Mouse (Mus musculus) MEL (cell line): Measurements from ENCODE around the gene Plxnd1. TPM values are rescaled to one million over a fixed set of nuclear protein-coding genes. Genes with fewer than 3 reads are reported as not detected.
A peak's percentile ranks its signal among the peaks of the same experiment; 100 is the strongest.

Source experiments
- DNase-seq: peaks from one replicate; pipeline ENCODE4 v3.0.0; 2011; ENCODE audit warnings: low read depth, low spot score
- H3K27ac ChIP-seq: 2 replicates; pipeline ENCODE4 v1.5.1; 2012; ENCODE audit warnings: low read depth, mild to moderate bottlenecking, control low read depth, low read length, moderate library complexity; ENCODE audit not compliant: control insufficient read depth
- H3K27me3 ChIP-seq, 2 experiments: fragments of 150-350 bp in 1 of 2; sonication (generic) in 1 of 2; 2 replicates each; pipeline ENCODE4 v1.6.1; 2012; ENCODE audit warnings: low read length in 2 of 2, mild to moderate bottlenecking in 2 of 2, improper control_type of control experiment in 1 of 2, moderate library complexity in 1 of 2; ENCODE audit not compliant: insufficient read depth in 2 of 2, control insufficient read depth in 1 of 2
- H3K36me3 ChIP-seq, 2 experiments: 2 replicates each; pipeline ENCODE4 v1.6.1; 2012 to 2014; ENCODE audit warnings: low read length in 2 of 2, improper control_type of control experiment in 1 of 2, inconsistent platforms in 1 of 2, mild to moderate bottlenecking in 1 of 2; ENCODE audit not compliant: insufficient read depth in 2 of 2, control insufficient read depth in 1 of 2
- H3K4me1 ChIP-seq, 2 experiments: fragments of 150-350 bp in 1 of 2; sonication (generic) in 1 of 2; 2 replicates each; pipeline ENCODE4 v1.6.1; 2012; ENCODE audit warnings: low read length in 2 of 2, improper control_type of control experiment in 1 of 2, mild to moderate bottlenecking in 1 of 2; ENCODE audit not compliant: insufficient read depth in 2 of 2, control insufficient read depth in 1 of 2
- H3K4me3 ChIP-seq, 2 experiments: fragments of 150-350 bp in 1 of 2; sonication (generic) in 1 of 2; 2 replicates each; pipeline ENCODE4 v1.5.1; 2012; ENCODE audit warnings: low read depth in 2 of 2, low read length in 2 of 2, mild to moderate bottlenecking in 2 of 2, moderate library complexity in 2 of 2, control low read depth in 1 of 2, improper control_type of control experiment in 1 of 2; ENCODE audit not compliant: control insufficient read depth in 1 of 2, insufficient read depth in 1 of 2
- H3K79me2 ChIP-seq: 2 replicates; pipeline ENCODE4 v1.6.1; 2012; ENCODE audit warnings: mild to moderate bottlenecking, low read length, moderate library complexity; ENCODE audit not compliant: control insufficient read depth, poor library complexity, insufficient read depth
- H3K9ac ChIP-seq: 2 replicates; pipeline ENCODE4 v1.6.1; 2012; ENCODE audit warnings: low read depth, mild to moderate bottlenecking, control low read depth, low read length, moderate library complexity; ENCODE audit not compliant: control insufficient read depth, poor library complexity, severe bottlenecking
- H3K9me3 ChIP-seq: fragments of 150-350 bp; sonication (generic); replicated peaks from 2 replicates; pipeline ENCODE4 v1.6.1; 2012; ENCODE audit warnings: mild to moderate bottlenecking, low read length, improper control_type of control experiment, moderate library complexity; ENCODE audit not compliant: insufficient read depth
- CHD1 ChIP-seq: IDR thresholded peaks from 2 replicates; pipeline ENCODE4 v1.6.1; 2012; ENCODE audit warnings: low read depth, mild to moderate bottlenecking, inconsistent platforms, low read length, improper control_type of control experiment
- CTCF ChIP-seq, 3 experiments: IDR thresholded peaks in 2 of 3; conservative IDR thresholded peaks in 1 of 3; 2 replicates each; pipeline ENCODE4 v1.5.1; 2011 to 2012; ENCODE audit warnings: low read length in 3 of 3, low read depth in 2 of 3, mild to moderate bottlenecking in 2 of 3, improper control_type of control experiment in 1 of 3, inconsistent platforms in 1 of 3, mixed read lengths in 1 of 3, moderate library complexity in 1 of 3; ENCODE audit not compliant: control insufficient read depth in 1 of 3, insufficient read depth in 1 of 3, poor library complexity in 1 of 3, severe bottlenecking in 1 of 3
- E2F4 ChIP-seq: IDR thresholded peaks from 2 replicates; pipeline ENCODE4 v1.6.1; 2011; ENCODE audit warnings: low read depth, low read length, improper control_type of control experiment, borderline replicate concordance
- EP300 ChIP-seq, 2 experiments: IDR thresholded peaks; 2 replicates each; pipeline ENCODE4 v1.6.1; 2011; ENCODE audit warnings: improper control_type of control experiment in 2 of 2, low read length in 2 of 2, low read depth in 1 of 2, mild to moderate bottlenecking in 1 of 2
- ETS1 ChIP-seq: IDR thresholded peaks from 2 replicates; pipeline ENCODE4 v1.6.1; 2012; ENCODE audit warnings: low read depth, mild to moderate bottlenecking, inconsistent platforms, low read length, improper control_type of control experiment, moderate library complexity
- GATA1 ChIP-seq: IDR thresholded peaks from 2 replicates; pipeline ENCODE4 v1.6.1; 2011; ENCODE audit warnings: low read depth, low read length, improper control_type of control experiment
- HCFC1 ChIP-seq: IDR thresholded peaks from 2 replicates; pipeline ENCODE4 v1.6.1; 2012; ENCODE audit warnings: low read depth, mild to moderate bottlenecking, inconsistent platforms, low read length, improper control_type of control experiment, moderate library complexity
- MAZ ChIP-seq: IDR thresholded peaks from 2 replicates; pipeline ENCODE4 v1.6.1; 2012; ENCODE audit warnings: low read depth, mild to moderate bottlenecking, inconsistent platforms, low read length, improper control_type of control experiment
- MXI1 ChIP-seq: IDR thresholded peaks from 2 replicates; pipeline ENCODE4 v1.6.1; 2011; ENCODE audit warnings: mild to moderate bottlenecking, low read depth, low read length, improper control_type of control experiment
- MYB ChIP-seq: IDR thresholded peaks from 2 replicates; pipeline ENCODE4 v1.6.1; 2011; ENCODE audit warnings: mild to moderate bottlenecking, low read depth, low read length, improper control_type of control experiment
- NELFE ChIP-seq: IDR thresholded peaks from 2 replicates; pipeline ENCODE4 v1.6.1; 2011; ENCODE audit warnings: low read depth, low read length, improper control_type of control experiment
- POLR2AphosphoS5 ChIP-seq: IDR thresholded peaks from 2 replicates; pipeline ENCODE4 v1.6.1; 2012; ENCODE audit warnings: low read depth, borderline replicate concordance, mild to moderate bottlenecking, inconsistent platforms, low read length, moderate library complexity, mixed read lengths
- RCOR1 ChIP-seq: IDR thresholded peaks from 2 replicates; pipeline ENCODE4 v1.6.1; 2012; ENCODE audit warnings: low read depth, mild to moderate bottlenecking, inconsistent platforms, low read length, improper control_type of control experiment
- SIN3A ChIP-seq: IDR thresholded peaks from 2 replicates; pipeline ENCODE4 v1.6.1; 2012; ENCODE audit warnings: low read length, improper control_type of control experiment, inconsistent platforms
- SMC3 ChIP-seq: IDR thresholded peaks from 2 replicates; pipeline ENCODE4 v1.6.1; 2011; ENCODE audit warnings: low read depth, low read length, improper control_type of control experiment
- TCF12 ChIP-seq: IDR thresholded peaks from 2 replicates; pipeline ENCODE4 v1.6.1; 2014; ENCODE audit warnings: low read depth, mild to moderate bottlenecking, inconsistent platforms, low read length, improper control_type of control experiment, moderate library complexity
- USF1 ChIP-seq: IDR thresholded peaks from 2 replicates; pipeline ENCODE4 v1.6.1; 2014; ENCODE audit warnings: low read depth, mild to moderate bottlenecking, inconsistent platforms, low read length, improper control_type of control experiment, moderate library complexity
- USF2 ChIP-seq, 2 experiments: IDR thresholded peaks; 2 replicates each; pipeline ENCODE4 v1.6.1; 2011 to 2012; ENCODE audit warnings: improper control_type of control experiment in 2 of 2, low read length in 2 of 2, borderline replicate concordance in 1 of 2, inconsistent platforms in 1 of 2, low read depth in 1 of 2, mild to moderate bottlenecking in 1 of 2; ENCODE audit not compliant: insufficient read depth in 1 of 2
- ZC3H11A ChIP-seq: IDR thresholded peaks from 2 replicates; pipeline ENCODE4 v1.6.1; 2012; ENCODE audit warnings: low read depth, mild to moderate bottlenecking, inconsistent platforms, low read length, improper control_type of control experiment
- ZKSCAN1 ChIP-seq: IDR thresholded peaks from 2 replicates; pipeline ENCODE4 v1.6.1; 2012; ENCODE audit warnings: low read depth, mild to moderate bottlenecking, inconsistent platforms, low read length, improper control_type of control experiment, moderate library complexity
- ZMIZ1 ChIP-seq: IDR thresholded peaks from 2 replicates; pipeline ENCODE4 v1.6.1; 2012; ENCODE audit warnings: low read depth, mild to moderate bottlenecking, inconsistent platforms, low read length, improper control_type of control experiment, moderate library complexity
- ZNF384 ChIP-seq: IDR thresholded peaks from 2 replicates; pipeline ENCODE4 v1.6.1; 2012; ENCODE audit warnings: low read depth, mild to moderate bottlenecking, inconsistent platforms, low read length, improper control_type of control experiment
- polyA plus RNA-seq, 2 experiments: library from polyadenylated mRNA; stranded (reverse) in 1 of 2; unstranded in 1 of 2; fragments of >175 nt in 1 of 2; fragments of >200 nt in 1 of 2; gene quantifications; 2 replicates each; pipeline versions ENCODE4 v1.2.1 to v1.2.4; 2012; ENCODE audit warnings: low replicate concordance in 2 of 2, low read depth in 1 of 2; ENCODE audit not compliant: insufficient read length in 2 of 2, insufficient read depth in 1 of 2, missing spikeins in 1 of 2
- total RNA-seq: library from RNA; depleted of rRNA; stranded (reverse); fragments of 300-350 nt; gene quantifications from 2 replicates; pipeline ENCODE4 v1.2.3, GENCODE M21; 2012; rRNA removed

The Plxnd1 gene
- 4.8 and 6.6 TPM in 2 replicates for total RNA-seq
- polyA plus RNA-seq, result 10 to 100 TPM in 1 of 2 experiments, not detected in 1; 19.2 TPM

- Histone ChIP-seq H3K27ac (peak within 1 kb of the TSS; percentile 36), H3K36me3 (peaks cover 0 to 7% of the 10 kb centered on the region in 2 experiments; a peak in 2 of 4 replicates), H3K27me3 (no peaks in the 10 kb centered on the region), H3K4me1 (peaks cover 3 to 20% of the 10 kb centered on the region in 2 experiments), H3K9ac (peak within 1 kb of the TSS; percentile 79), H3K79me2 (peaks cover 2% of the 10 kb centered on the region; the same call in 1 of the 2 replicates), H3K4me3 (peak within 1 kb of the TSS; percentile 87 to 100), H3K9me3 (no peaks in the 10 kb centered on the region)
- TF ChIP-seq MAZ (0 out of 2 replicates have a peak, but pooled peaks have one; percentile 19), POLR2AphosphoS5 (no peak), SIN3A (0 out of 2 replicates have a peak, but pooled peaks have one; percentile 38), ZMIZ1 (no peak), ZKSCAN1 (no peak), ZNF384 (peak; percentile 91), EP300 (IDR thresholded peaks at IDR 0.05; ENCODE audit: low read depth in 1 of 2, low read length in 2 of 2) (no peak), SMC3 (no peak), MXI1 (no peak; the same call in none of the 2 replicates), TCF12 (0 out of 2 replicates have a peak, but pooled peaks have one; percentile 18), NELFE (peak; percentile 43), CTCF (IDR thresholded peaks at IDR 0.05 in 2 of 3, conservative IDR thresholded peaks at IDR 0.05 in 1 of 3; ENCODE audit: control insufficient read depth in 1 of 3, insufficient read depth in 1 of 3, low read depth in 2 of 3, low read length in 3 of 3, poor library complexity in 1 of 3, severe bottlenecking in 1 of 3) (no peak)
- peak; percentile 91 for DNase-seq
These were observed at the start of gene Plxnd1 for GRCm38 (mm10) chr6:115994877-115995520. Gene Plxnd1, minus strand, starts transcription at chr6:115995005.

- Histone ChIP-seq H3K4me1 (peaks cover 1 to 13% of the 10 kb centered on the region in 2 experiments), H3K27ac (no peak overlapping the region), H3K9me3 (no peaks in the 10 kb centered on the region), H3K4me3 (no peak overlapping the region), H3K9ac (no peak overlapping the region), H3K36me3 (peaks cover 0 to 18% of the 10 kb centered on the region in 2 experiments; a peak in 2 of 4 replicates), H3K27me3 (no peaks in the 10 kb centered on the region), H3K79me2 (no peaks in the 10 kb centered on the region)
- no peak for TF ChIP-seq SMC3
- DNase-seq, result no peak
These were observed 49.2 kb upstream of the Plxnd1 start for GRCm38 (mm10) chr6:116044039-116044438.

- Histone ChIP-seq H3K27ac (peak overlapping the region; percentile 21; the same call in 1 of the 2 replicates), H3K27me3 (no peaks in the 10 kb centered on the region), H3K4me3 (no peak overlapping the region), H3K36me3 (peaks cover 0 to 27% of the 10 kb centered on the region in 2 experiments; a peak in 2 of 4 replicates), H3K79me2 (no peaks in the 10 kb centered on the region), H3K9ac (no peak overlapping the region), H3K4me1 (peaks cover 23 to 28% of the 10 kb centered on the region in 2 experiments), H3K9me3 (no peaks in the 10 kb centered on the region)
- peak; percentile 80 for DNase-seq
- TF ChIP-seq E2F4 (no peak), ZC3H11A (no peak), MYB (no peak), USF1 (no peak), TCF12 (peak; percentile 92), MXI1 (no peak), ZNF384 (no peak), GATA1 (peak; percentile 93), CTCF (IDR thresholded peaks at IDR 0.05 in 2 of 3, conservative IDR thresholded peaks at IDR 0.05 in 1 of 3; ENCODE audit: control insufficient read depth in 1 of 3, insufficient read depth in 1 of 3, low read depth in 2 of 3, low read length in 3 of 3, poor library complexity in 1 of 3, severe bottlenecking in 1 of 3) (no peak), USF2 (IDR thresholded peaks at IDR 0.05; ENCODE audit: borderline replicate concordance in 1 of 2, insufficient read depth in 1 of 2, low read depth in 1 of 2, low read length in 2 of 2) (no peak), CHD1 (no peak), HCFC1 (no peak), ETS1 (peak; percentile 46; the same call in 1 of the 2 replicates), SMC3 (no peak), RCOR1 (no peak; the same call in 1 of the 2 replicates)
These were observed 43.4 kb upstream of the Plxnd1 start for GRCm38 (mm10) chr6:116038222-116038621.
